Mouse (Mus musculus): ENCODE results near the gene Kdf1. TPM values are rescaled to one million over a fixed set of nuclear protein-coding genes. Genes with fewer than 3 reads are reported as not detected.

The Kdf1 gene
- 15.3 and 21.4 TPM in 2 replicates for polyA plus RNA-seq (2014; fragmentation: Nextera tagmentation; extraction: Ambion mirVana)

- Histone ChIP-seq H3K27ac (ENCODE audit: low read depth, low read length) (peak within 1 kb of the TSS; percentile 9; the same call in 1 of the 2 replicates), H3K4me2 (replicated peaks; ENCODE audit: low read depth, low read length) (peak within 1 kb of the TSS; percentile 51), H3K27me3 (ENCODE audit: control insufficient read depth, insufficient read depth, low read length) (peaks cover 27% of the 10 kb centered on the region), H3K4me3 (ENCODE audit: low read length) (peak within 1 kb of the TSS; percentile 54), H3K9ac (ENCODE audit: low read depth, low read length) (peak within 1 kb of the TSS; percentile 61), H3K36me3 (ENCODE audit: control insufficient read depth, insufficient read depth, low read length) (no peaks in the 10 kb centered on the region), H3K9me3 (ENCODE audit: control insufficient read depth, low read length) (no peaks in the 10 kb centered on the region), H3K4me1 (ENCODE audit: control insufficient read depth, insufficient read depth, low read length) (peaks cover 8% of the 10 kb centered on the region; the same call in 1 of the 2 replicates)
- ATAC-seq (ENCODE audit: low FRiP score, low TSS enrichment): peak; percentile 78
- WGBS: 2% methylated on average over 45 of the region's 69 CpGs
Measured at GRCm38 (mm10) chr4:133518601-133519368, at the start of gene Kdf1. Gene Kdf1, plus strand, starts transcription at chr4:133518963.

- peaks cover 3% of the 10 kb centered on the region; the same call in 1 of the 2 replicates for H3K27me3 ChIP-seq (ENCODE audit: control insufficient read depth, insufficient read depth, low read length)
- WGBS: 11% methylated on average over 12 of the region's 12 CpGs
- H3K4me2 ChIP-seq (replicated peaks; ENCODE audit: low read depth, low read length): peak overlapping the region; percentile 93
- H3K9ac ChIP-seq (ENCODE audit: low read depth, low read length): no peak overlapping the region
- ATAC-seq (ENCODE audit: low FRiP score, low TSS enrichment): no peak
- H3K9me3 ChIP-seq (ENCODE audit: control insufficient read depth, low read length): peaks cover 4% of the 10 kb centered on the region; the same call in 1 of the 2 replicates
- no peaks in the 10 kb centered on the region for H3K36me3 ChIP-seq (ENCODE audit: control insufficient read depth, insufficient read depth, low read length)
- H3K4me3 ChIP-seq (ENCODE audit: low read length): peak overlapping the region; percentile 4; the same call in 1 of the 2 replicates
- H3K27ac ChIP-seq (ENCODE audit: low read depth, low read length): no peak overlapping the region
- peaks cover 3% of the 10 kb centered on the region; the same call in 1 of the 2 replicates for H3K4me1 ChIP-seq (ENCODE audit: control insufficient read depth, insufficient read depth, low read length)
Measured at GRCm38 (mm10) chr4:133469122-133469521, 49.6 kb upstream of the Kdf1 start.

GRCm38 (mm10) chr4:133471135-133471821, 47.5 kb upstream of the Kdf1 start:
- H3K4me2 ChIP-seq (replicated peaks; ENCODE audit: low read depth, low read length): no peak overlapping the region
- peaks cover 3% of the 10 kb centered on the region; the same call in 1 of the 2 replicates for H3K27me3 ChIP-seq (ENCODE audit: control insufficient read depth, insufficient read depth, low read length)
- H3K9ac ChIP-seq (ENCODE audit: low read depth, low read length): no peak overlapping the region
- WGBS: 81% methylated on average over 7 of the region's 7 CpGs
- peaks cover 3% of the 10 kb centered on the region; the same call in 1 of the 2 replicates for H3K4me1 ChIP-seq (ENCODE audit: control insufficient read depth, insufficient read depth, low read length)
- no peak overlapping the region for H3K27ac ChIP-seq (ENCODE audit: low read depth, low read length)
- no peaks in the 10 kb centered on the region for H3K36me3 ChIP-seq (ENCODE audit: control insufficient read depth, insufficient read depth, low read length)
- ATAC-seq (ENCODE audit: low FRiP score, low TSS enrichment): no peak
- H3K9me3 ChIP-seq (ENCODE audit: control insufficient read depth, low read length): peaks cover 4% of the 10 kb centered on the region; the same call in 1 of the 2 replicates
- no peak overlapping the region for H3K4me3 ChIP-seq (ENCODE audit: low read length)

- no peak for ATAC-seq (ENCODE audit: low FRiP score, low TSS enrichment)
- H3K9ac ChIP-seq (ENCODE audit: low read depth, low read length): no peak overlapping the region
- H3K4me2 ChIP-seq (replicated peaks; ENCODE audit: low read depth, low read length): no peak overlapping the region
- no peak overlapping the region for H3K4me3 ChIP-seq (ENCODE audit: low read length)
- peaks cover 4% of the 10 kb centered on the region; the same call in 1 of the 2 replicates for H3K9me3 ChIP-seq (ENCODE audit: control insufficient read depth, low read length)
- 56% methylated on average over 2 of the region's 2 CpGs for WGBS
- no peaks in the 10 kb centered on the region for H3K4me1 ChIP-seq (ENCODE audit: control insufficient read depth, insufficient read depth, low read length)
- no peaks in the 10 kb centered on the region for H3K36me3 ChIP-seq (ENCODE audit: control insufficient read depth, insufficient read depth, low read length)
- no peak overlapping the region for H3K27ac ChIP-seq (ENCODE audit: low read depth, low read length)
- peaks cover 9% of the 10 kb centered on the region for H3K27me3 ChIP-seq (ENCODE audit: control insufficient read depth, insufficient read depth, low read length)
Measured at GRCm38 (mm10) chr4:133473833-133474232, 44.9 kb upstream of the Kdf1 start.

- peak within 1 kb of the TSS; percentile 47 for H3K4me3 ChIP-seq (ENCODE audit: low read length)
- H3K36me3 ChIP-seq (ENCODE audit: control insufficient read depth, insufficient read depth, low read length): no peaks in the 10 kb centered on the region
- peak within 1 kb of the TSS; percentile 48 for H3K9ac ChIP-seq (ENCODE audit: low read depth, low read length)
- H3K27me3 ChIP-seq (ENCODE audit: control insufficient read depth, insufficient read depth, low read length): peaks cover 28% of the 10 kb centered on the region
- no peaks in the 10 kb centered on the region for H3K9me3 ChIP-seq (ENCODE audit: control insufficient read depth, low read length)
- no peak within 1 kb of the TSS for H3K27ac ChIP-seq (ENCODE audit: low read depth, low read length)
- peak within 1 kb of the TSS; percentile 66 for H3K4me2 ChIP-seq (replicated peaks; ENCODE audit: low read depth, low read length)
- 2% methylated on average over 29 of the region's 29 CpGs for WGBS
- H3K4me1 ChIP-seq (ENCODE audit: control insufficient read depth, insufficient read depth, low read length): peaks cover 8% of the 10 kb centered on the region
- peak; percentile 96 for ATAC-seq (ENCODE audit: low FRiP score, low TSS enrichment)
Measured at GRCm38 (mm10) chr4:133479458-133480184, 39.1 kb upstream of the Kdf1 start, which contains the start of gene Tent5b. Gene Tent5b, plus strand, starts transcription at chr4:133480132.

GRCm38 (mm10) chr4:133480185-133480537, 38.6 kb upstream of the Kdf1 start:
- WGBS: 3% methylated on average over 32 of the region's 34 CpGs
- Histone ChIP-seq H3K9ac (ENCODE audit: low read depth, low read length) (peak overlapping the region; percentile 48), H3K27me3 (ENCODE audit: control insufficient read depth, insufficient read depth, low read length) (peaks cover 28% of the 10 kb centered on the region), H3K4me1 (ENCODE audit: control insufficient read depth, insufficient read depth, low read length) (peaks cover 8% of the 10 kb centered on the region), H3K36me3 (ENCODE audit: control insufficient read depth, insufficient read depth, low read length) (no peaks in the 10 kb centered on the region), H3K27ac (ENCODE audit: low read depth, low read length) (no peak overlapping the region), H3K4me2 (replicated peaks; ENCODE audit: low read depth, low read length) (peak overlapping the region; percentile 66), H3K9me3 (ENCODE audit: control insufficient read depth, low read length) (no peaks in the 10 kb centered on the region), H3K4me3 (ENCODE audit: low read length) (peak overlapping the region; percentile 47)
- ATAC-seq (ENCODE audit: low FRiP score, low TSS enrichment): peak; percentile 44

GRCm38 (mm10) chr4:133480754-133481153, 38.0 kb upstream of the Kdf1 start:
- 22% methylated on average over 6 of the region's 6 CpGs for whole genome bisulfite sequencing
- Histone ChIP-seq H3K9ac (ENCODE audit: low read depth, low read length) (no peak overlapping the region), H3K9me3 (ENCODE audit: control insufficient read depth, low read length) (no peaks in the 10 kb centered on the region), H3K4me3 (ENCODE audit: low read length) (peak overlapping the region; percentile 47; the same call in 1 of the 2 replicates), H3K27me3 (ENCODE audit: control insufficient read depth, insufficient read depth, low read length) (peaks cover 28% of the 10 kb centered on the region), H3K27ac (ENCODE audit: low read depth, low read length) (no peak overlapping the region), H3K4me1 (ENCODE audit: control insufficient read depth, insufficient read depth, low read length) (peaks cover 8% of the 10 kb centered on the region), H3K4me2 (replicated peaks; ENCODE audit: low read depth, low read length) (peak overlapping the region; percentile 66; the same call in 1 of the 2 replicates), H3K36me3 (ENCODE audit: control insufficient read depth, insufficient read depth, low read length) (no peaks in the 10 kb centered on the region)
- no peak for ATAC-seq (ENCODE audit: low FRiP score, low TSS enrichment)

GRCm38 (mm10) chr4:133481488-133481887, 37.3 kb upstream of the Kdf1 start:
- no peak overlapping the region for H3K9ac ChIP-seq (ENCODE audit: low read depth, low read length)
- WGBS: 26% methylated on average over 4 of the region's 4 CpGs
- peaks cover 28% of the 10 kb centered on the region for H3K27me3 ChIP-seq (ENCODE audit: control insufficient read depth, insufficient read depth, low read length)
- no peaks in the 10 kb centered on the region for H3K9me3 ChIP-seq (ENCODE audit: control insufficient read depth, low read length)
- H3K4me3 ChIP-seq (ENCODE audit: low read length): no peak overlapping the region
- no peak overlapping the region for H3K4me2 ChIP-seq (replicated peaks; ENCODE audit: low read depth, low read length)
- H3K36me3 ChIP-seq (ENCODE audit: control insufficient read depth, insufficient read depth, low read length): no peaks in the 10 kb centered on the region
- ATAC-seq (ENCODE audit: low FRiP score, low TSS enrichment): no peak
- H3K27ac ChIP-seq (ENCODE audit: low read depth, low read length): no peak overlapping the region
- peaks cover 8% of the 10 kb centered on the region for H3K4me1 ChIP-seq (ENCODE audit: control insufficient read depth, insufficient read depth, low read length)

All from kidney, embryonic 14.5 days (tissue).